Mouse (Mus musculus) heart, adult 11 months (tissue): ENCODE data around the gene Trmo.

ENCODE experiments used
- DNase-seq: peaks from one replicate; pipeline ENCODE4 v3.0.0; 2022

Gene Trmo

GRCm38 (mm10) chr4:46369070-46369469 lies 20.2 kb downstream of the Trmo start:
- DNase-seq: no peak

GRCm38 (mm10) chr4:46367487-46367959 lies 21.7 kb downstream of the Trmo start:
- no peak for DNase-seq

- DNase-seq: no peak
These were observed 24.9 kb downstream of the Trmo start for GRCm38 (mm10) chr4:46364360-46364759.

- no peak for DNase-seq
These were observed 28.0 kb downstream of the Trmo start for GRCm38 (mm10) chr4:46361258-46361657.

- no peak for DNase-seq
These were observed 29.5 kb downstream of the Trmo start for GRCm38 (mm10) chr4:46359539-46360253.

GRCm38 (mm10) chr4:46356351-46357133 lies 32.7 kb downstream of the Trmo start:
- DNase-seq: peak; percentile 94

- no peak for DNase-seq
These were observed 36.2 kb downstream of the Trmo start for GRCm38 (mm10) chr4:46353045-46353444.

GRCm38 (mm10) chr4:46349530-46349929 lies 39.7 kb downstream of the Trmo start:
- DNase-seq: no peak

- no peak for DNase-seq
These were observed 40.3 kb downstream of the Trmo start for GRCm38 (mm10) chr4:46348897-46349296.

GRCm38 (mm10) chr4:46347580-46348515 lies 41.4 kb downstream of the Trmo start:
- no peak for DNase-seq

GRCm38 (mm10) chr4:46347141-46347540 lies 42.1 kb downstream of the Trmo start:
- DNase-seq: no peak

GRCm38 (mm10) chr4:46346221-46346620 lies 43.0 kb downstream of the Trmo start:
- DNase-seq: no peak

GRCm38 (mm10) chr4:46345773-46346100 lies 43.5 kb downstream of the Trmo start:
- DNase-seq: no peak

GRCm38 (mm10) chr4:46345056-46345772 lies 44.0 kb downstream of the Trmo start:
- DNase-seq: no peak

GRCm38 (mm10) chr4:46344288-46344687 lies 44.9 kb downstream of the Trmo start:
- DNase-seq: no peak

- no peak for DNase-seq
These were observed 45.5 kb downstream of the Trmo start, which contains the start of gene Foxe1 for GRCm38 (mm10) chr4:46343596-46344260. Gene Foxe1 (plus strand): TSS chr4:46343609.

GRCm38 (mm10) chr4:46342711-46343286 lies 46.4 kb downstream of the Trmo start:
- no peak for DNase-seq

GRCm38 (mm10) chr4:46341831-46342680 lies 47.2 kb downstream of the Trmo start:
- DNase-seq: no peak

- DNase-seq: no peak
These were observed 49.7 kb downstream of the Trmo start for GRCm38 (mm10) chr4:46339584-46339983.

- no peak for DNase-seq
These were observed 50.2 kb downstream of the Trmo start for GRCm38 (mm10) chr4:46339026-46339425.
